8 mouse cellular contexts compared by ENCODE assay signal in genomic region chr14:31205562-31206467, GRCm38 (mm10). TPM values are rescaled to one million over a fixed set of nuclear protein-coding genes. Genes with fewer than 3 reads are reported as not detected.
DNase-seq lines count a peak whose midpoint lies in the region; ATAC-seq and TF ChIP-seq lines count a peak whose summit lies in the region.

No protein-coding gene starts in this region.

- H3K27ac ChIP-seq in limb, embryonic 14.5 days (replicated peaks; ENCODE audit: low read depth, low read length) = peak overlapping the region; percentile 90
- H3K27ac ChIP-seq in midbrain, postnatal 0 days (ENCODE audit: low read depth, low read length) = peak overlapping the region; percentile 92

- peaks cover 45% of the 10 kb centered on the region for H3K36me3 ChIP-seq in G1E (replicated peaks)
- H3K36me3 ChIP-seq in limb, embryonic 14.5 days (ENCODE audit: control insufficient read depth, insufficient read depth, low read length) = peaks cover 42% of the 10 kb centered on the region
- peaks cover 28% of the 10 kb centered on the region for H3K36me3 ChIP-seq in midbrain, postnatal 0 days (ENCODE audit: insufficient read depth, low read length)

- H3K9ac ChIP-seq in limb, embryonic 14.5 days (ENCODE audit: low read depth, low read length, severe bottlenecking) = peak overlapping the region; percentile 96
- H3K9ac ChIP-seq in midbrain, postnatal 0 days (replicated peaks; ENCODE audit: low read length, poor library complexity, severe bottlenecking) = peak overlapping the region; percentile 92

- H3K4me1 ChIP-seq in G1E (ENCODE audit: insufficient read depth, low read depth, low read length) = peaks cover 46% of the 10 kb centered on the region
- peaks cover 11% of the 10 kb centered on the region for H3K4me1 ChIP-seq in limb, embryonic 14.5 days (ENCODE audit: control insufficient read depth, insufficient read depth, low read length)
- peaks cover 9% of the 10 kb centered on the region; the same call in 1 of the 2 replicates for H3K4me1 ChIP-seq in midbrain, postnatal 0 days (ENCODE audit: insufficient read depth, low read length)

- peak; percentile 67 for DNase-seq in 3134 (ENCODE audit: extremely low read depth, insufficient read length, low spot score)
- peak; percentile 63 for DNase-seq in G1E (ENCODE audit: low spot score)
- DNase-seq in cerebellum, adult 18-20 months = peak; percentile 52 to 70
- DNase-seq in frontal cortex, postnatal 36 days (ENCODE audit: low spot score in 2 of 2) = peak; percentile 36 to 39
- peak; percentile 53 for DNase-seq in limb, embryonic 14.5 days (ENCODE audit: low spot score)
- DNase-seq in midbrain, postnatal 0 days (ENCODE audit: low spot score) = peak; percentile 56
- peak; percentile 69 for DNase-seq in thymus, postnatal 4 days

- H3K4me3 ChIP-seq in G1E (ENCODE audit: low read depth, low read length) = peak overlapping the region; percentile 81
- H3K4me3 ChIP-seq in limb, embryonic 14.5 days (replicated peaks; ENCODE audit: low read length) = peak overlapping the region; percentile 86
- peak overlapping the region; percentile 76 for H3K4me3 ChIP-seq in midbrain, postnatal 0 days (ENCODE audit: low read depth, low read length)

- TF ChIP-seq CTCF in G1E (IDR thresholded peaks at IDR 0.05; ENCODE audit: low read depth, low read length) = no peak
- TF ChIP-seq CTCF in midbrain, postnatal 0 days (IDR thresholded peaks at IDR 0.05) = no peak

- H3K27me3 ChIP-seq in G1E (ENCODE audit: insufficient read depth, low read length) = peaks cover 18% of the 10 kb centered on the region
- no peaks in the 10 kb centered on the region for H3K27me3 ChIP-seq in limb, embryonic 14.5 days (ENCODE audit: control insufficient read depth, insufficient read depth, low read length)
- no peaks in the 10 kb centered on the region for H3K27me3 ChIP-seq in midbrain, postnatal 0 days (ENCODE audit: insufficient read depth, low read length)

- 2% methylated on average over 36 of the region's 39 CpGs for WGBS in limb, embryonic 14.5 days
- WGBS in midbrain, postnatal 0 days = under 1% methylated on average over 39 of the region's 39 CpGs

- no peak for ATAC-seq in G1E (ENCODE audit: extremely low read depth, insufficient number of reproducible peaks, low FRiP score, poor library complexity, severe bottlenecking)
- ATAC-seq in inflammation-experienced regulatory T-cells, adult 6 months = peak; percentile 23
- peak; percentile 62 for ATAC-seq in limb, embryonic 14.5 days (ENCODE audit: low FRiP score, low read depth)
- ATAC-seq in midbrain, postnatal 0 days (ENCODE audit: low FRiP score) = peak; percentile 65

- TF ChIP-seq POLR2A in limb, embryonic 14.5 days (IDR thresholded peaks at IDR 0.05; ENCODE audit: borderline replicate concordance, extremely low read depth, insufficient read depth, insufficient read length) = 0 out of 2 replicates have a peak, but pooled peaks have one; percentile 13

- H3K4me2 ChIP-seq in limb, embryonic 14.5 days (replicated peaks; ENCODE audit: low read depth, low read length, severe bottlenecking) = peak overlapping the region; percentile 64
- peak overlapping the region; percentile 93 for H3K4me2 ChIP-seq in midbrain, postnatal 0 days (ENCODE audit: low read depth, low read length, poor library complexity, severe bottlenecking)

- H3K9me3 ChIP-seq in G1E (replicated peaks) = no peaks in the 10 kb centered on the region
- H3K9me3 ChIP-seq in limb, embryonic 14.5 days (ENCODE audit: control insufficient read depth, low read length) = no peaks in the 10 kb centered on the region
- no peaks in the 10 kb centered on the region for H3K9me3 ChIP-seq in midbrain, postnatal 0 days (ENCODE audit: low read length)

RNA-seq across cellular contexts. Expression of gene Tnnc1, which starts 2.3 kb away (rescaled TPM):
- 3.3 TPM in 1 of 2 replicates, not detected in the other for total RNA-seq in G1E (2014; fragmentation: Nextera tagmentation)
- 1.1 TPM in 1 of 2 replicates, not detected in the other for total RNA-seq in G1E (2017)
- 0.08 TPM in 1 of 2 replicates, not detected in the other for polyA plus RNA-seq in G1E (2012)
- polyA plus RNA-seq in inflammation-experienced regulatory T-cells, adult 6 months (2017; shearing (Covaris generic)) = not detected
- 301 and 458 TPM in 2 replicates for polyA plus RNA-seq in limb, embryonic 14.5 days (2012; rRNA removed)
- polyA plus RNA-seq in limb, embryonic 14.5 days (2014; fragmentation: Nextera tagmentation; extraction: Ambion mirVana) = 374 and 483 TPM in 2 replicates
- 1.9 and 7.4 TPM in 2 replicates for total RNA-seq in midbrain, postnatal 0 days (2014; rRNA removed)
- polyA plus RNA-seq in midbrain, postnatal 0 days (2015; fragmentation: Nextera tagmentation; extraction: Ambion mirVana) = 4.6 and 4.8 TPM in 2 replicates

RNA-seq across cellular contexts. Expression of gene Nisch, which starts 10.9 kb away (rescaled TPM):
- total RNA-seq in G1E (2014; fragmentation: Nextera tagmentation) = 287 and 312 TPM in 2 replicates
- 83.8 and 87.1 TPM in 2 replicates for total RNA-seq in G1E (2017)
- 173 and 201 TPM in 2 replicates for polyA plus RNA-seq in G1E (2012)
- polyA plus RNA-seq in inflammation-experienced regulatory T-cells, adult 6 months (2017; shearing (Covaris generic)) = 100 to 1,000 TPM in 2 of 3 experiments, 10 to 100 TPM in 1; 77.1 to 218 (median 164) TPM
- 514 and 640 TPM in 2 replicates for polyA plus RNA-seq in limb, embryonic 14.5 days (2012; rRNA removed)
- polyA plus RNA-seq in limb, embryonic 14.5 days (2014; fragmentation: Nextera tagmentation; extraction: Ambion mirVana) = 339 and 378 TPM in 2 replicates
- total RNA-seq in midbrain, postnatal 0 days (2014; rRNA removed) = 391 and 398 TPM in 2 replicates
- polyA plus RNA-seq in midbrain, postnatal 0 days (2015; fragmentation: Nextera tagmentation; extraction: Ambion mirVana) = 261 and 274 TPM in 2 replicates

RNA-seq across cellular contexts. Expression of gene Sema3g, which starts 11.8 kb away (rescaled TPM):
- not detected in 2 replicates for total RNA-seq in G1E (2014; fragmentation: Nextera tagmentation)
- total RNA-seq in G1E (2017) = 0.11 TPM in 1 of 2 replicates, not detected in the other
- polyA plus RNA-seq in G1E (2012) = not detected in 2 replicates
- not detected for polyA plus RNA-seq in inflammation-experienced regulatory T-cells, adult 6 months (2017; shearing (Covaris generic))
- 3.7 and 4.0 TPM in 2 replicates for polyA plus RNA-seq in limb, embryonic 14.5 days (2012; rRNA removed)
- polyA plus RNA-seq in limb, embryonic 14.5 days (2014; fragmentation: Nextera tagmentation; extraction: Ambion mirVana) = 0.25 and 0.29 TPM in 2 replicates
- 3.1 and 4.1 TPM in 2 replicates for total RNA-seq in midbrain, postnatal 0 days (2014; rRNA removed)
- 0.36 and 0.44 TPM in 2 replicates for polyA plus RNA-seq in midbrain, postnatal 0 days (2015; fragmentation: Nextera tagmentation; extraction: Ambion mirVana)

RNA-seq across cellular contexts. Expression of gene Stab1, which starts 37.4 kb away (rescaled TPM):
- total RNA-seq in G1E (2014; fragmentation: Nextera tagmentation) (not detected in 2 replicates), G1E (2017) (0.44 and 0.52 TPM in 2 replicates)
- not detected in 2 replicates for polyA plus RNA-seq in G1E (2012)
- 1 to 10 TPM; 1.9 to 4.1 (median 2.8) TPM for polyA plus RNA-seq in inflammation-experienced regulatory T-cells, adult 6 months (2017; shearing (Covaris generic))
- polyA plus RNA-seq in limb, embryonic 14.5 days (2012; rRNA removed) = 68.5 and 81.8 TPM in 2 replicates
- 59.5 and 64.4 TPM in 2 replicates for polyA plus RNA-seq in limb, embryonic 14.5 days (2014; fragmentation: Nextera tagmentation; extraction: Ambion mirVana)
- total RNA-seq in midbrain, postnatal 0 days (2014; rRNA removed) = 25.5 and 31.4 TPM in 2 replicates
- polyA plus RNA-seq in midbrain, postnatal 0 days (2015; fragmentation: Nextera tagmentation; extraction: Ambion mirVana) = 9.0 and 11.7 TPM in 2 replicates

RNA-seq across cellular contexts. Expression of gene Phf7, which starts 45.3 kb away (rescaled TPM):
- total RNA-seq in G1E (2014; fragmentation: Nextera tagmentation) (11.7 and 13.2 TPM in 2 replicates), G1E (2017) (5.8 and 6.5 TPM in 2 replicates)
- 1.7 and 1.9 TPM in 2 replicates for polyA plus RNA-seq in G1E (2012)
- polyA plus RNA-seq in inflammation-experienced regulatory T-cells, adult 6 months (2017; shearing (Covaris generic)) = 10 to 100 TPM; 11.8 to 13.2 (median 13.1) TPM
- 9.5 and 10.5 TPM in 2 replicates for polyA plus RNA-seq in limb, embryonic 14.5 days (2012; rRNA removed)
- 11.8 and 12.3 TPM in 2 replicates for polyA plus RNA-seq in limb, embryonic 14.5 days (2014; fragmentation: Nextera tagmentation; extraction: Ambion mirVana)
- total RNA-seq in midbrain, postnatal 0 days (2014; rRNA removed) = 4.4 and 6.6 TPM in 2 replicates
- polyA plus RNA-seq in midbrain, postnatal 0 days (2015; fragmentation: Nextera tagmentation; extraction: Ambion mirVana) = 8.7 and 10.2 TPM in 2 replicates

Comparison
In these comparisons a context has a peak if more than half of its experiments do, and no peak if none do; other contexts are left out.
1. RNA of gene Tnnc1, which starts 2.3 kb away (polyA plus RNA-seq): 301 to 483 TPM in limb, embryonic 14.5 days; 4.6 to 4.8 TPM in midbrain, postnatal 0 days, not detected in inflammation-experienced regulatory T-cells, adult 6 months and 0.08 TPM in G1E; every median in the first group is over 10 times any median in the second.
2. Peak in every context shown above with its lines, with median percentiles within 50 percentile points of each other: DNase-seq and H3K4me3 ChIP-seq.